Mouse (Mus musculus) MEL (cell line): ENCODE data around the gene Hist1h2be. TPM values are rescaled to one million over a fixed set of nuclear protein-coding genes. Genes with fewer than 3 reads are reported as not detected.
A peak's percentile ranks its signal among the peaks of the same experiment; 100 is the strongest.

Experiments
- DNase-seq: peaks from one replicate; pipeline ENCODE4 v3.0.0; 2011; ENCODE audit warnings: low read depth, low spot score
- H3K27ac ChIP-seq: 2 replicates; pipeline ENCODE4 v1.5.1; 2012; ENCODE audit warnings: low read depth, mild to moderate bottlenecking, control low read depth, low read length, moderate library complexity; ENCODE audit not compliant: control insufficient read depth
- H3K27me3 ChIP-seq, 2 experiments: fragments of 150-350 bp in 1 of 2; sonication (generic) in 1 of 2; 2 replicates each; pipeline ENCODE4 v1.6.1; 2012; ENCODE audit warnings: low read length in 2 of 2, mild to moderate bottlenecking in 2 of 2, improper control_type of control experiment in 1 of 2, moderate library complexity in 1 of 2; ENCODE audit not compliant: insufficient read depth in 2 of 2, control insufficient read depth in 1 of 2
- H3K36me3 ChIP-seq, 2 experiments: 2 replicates each; pipeline ENCODE4 v1.6.1; 2012 to 2014; ENCODE audit warnings: low read length in 2 of 2, improper control_type of control experiment in 1 of 2, inconsistent platforms in 1 of 2, mild to moderate bottlenecking in 1 of 2; ENCODE audit not compliant: insufficient read depth in 2 of 2, control insufficient read depth in 1 of 2
- H3K4me1 ChIP-seq, 2 experiments: fragments of 150-350 bp in 1 of 2; sonication (generic) in 1 of 2; 2 replicates each; pipeline ENCODE4 v1.6.1; 2012; ENCODE audit warnings: low read length in 2 of 2, improper control_type of control experiment in 1 of 2, mild to moderate bottlenecking in 1 of 2; ENCODE audit not compliant: insufficient read depth in 2 of 2, control insufficient read depth in 1 of 2
- H3K4me3 ChIP-seq, 2 experiments: fragments of 150-350 bp in 1 of 2; sonication (generic) in 1 of 2; 2 replicates each; pipeline ENCODE4 v1.5.1; 2012; ENCODE audit warnings: low read depth in 2 of 2, low read length in 2 of 2, mild to moderate bottlenecking in 2 of 2, moderate library complexity in 2 of 2, control low read depth in 1 of 2, improper control_type of control experiment in 1 of 2; ENCODE audit not compliant: control insufficient read depth in 1 of 2, insufficient read depth in 1 of 2
- H3K79me2 ChIP-seq: 2 replicates; pipeline ENCODE4 v1.6.1; 2012; ENCODE audit warnings: mild to moderate bottlenecking, low read length, moderate library complexity; ENCODE audit not compliant: control insufficient read depth, poor library complexity, insufficient read depth
- H3K9ac ChIP-seq: 2 replicates; pipeline ENCODE4 v1.6.1; 2012; ENCODE audit warnings: low read depth, mild to moderate bottlenecking, control low read depth, low read length, moderate library complexity; ENCODE audit not compliant: control insufficient read depth, poor library complexity, severe bottlenecking
- H3K9me3 ChIP-seq: fragments of 150-350 bp; sonication (generic); replicated peaks from 2 replicates; pipeline ENCODE4 v1.6.1; 2012; ENCODE audit warnings: mild to moderate bottlenecking, low read length, improper control_type of control experiment, moderate library complexity; ENCODE audit not compliant: insufficient read depth
- CHD1 ChIP-seq: IDR thresholded peaks from 2 replicates; pipeline ENCODE4 v1.6.1; 2012; ENCODE audit warnings: low read depth, mild to moderate bottlenecking, inconsistent platforms, low read length, improper control_type of control experiment
- CTCF ChIP-seq, 3 experiments: IDR thresholded peaks in 2 of 3; conservative IDR thresholded peaks in 1 of 3; 2 replicates each; pipeline ENCODE4 v1.5.1; 2011 to 2012; ENCODE audit warnings: low read length in 3 of 3, low read depth in 2 of 3, mild to moderate bottlenecking in 2 of 3, improper control_type of control experiment in 1 of 3, inconsistent platforms in 1 of 3, mixed read lengths in 1 of 3, moderate library complexity in 1 of 3; ENCODE audit not compliant: control insufficient read depth in 1 of 3, insufficient read depth in 1 of 3, poor library complexity in 1 of 3, severe bottlenecking in 1 of 3
- EP300 ChIP-seq, 2 experiments: IDR thresholded peaks; 2 replicates each; pipeline ENCODE4 v1.6.1; 2011; ENCODE audit warnings: improper control_type of control experiment in 2 of 2, low read length in 2 of 2, low read depth in 1 of 2, mild to moderate bottlenecking in 1 of 2
- ETS1 ChIP-seq: IDR thresholded peaks from 2 replicates; pipeline ENCODE4 v1.6.1; 2012; ENCODE audit warnings: low read depth, mild to moderate bottlenecking, inconsistent platforms, low read length, improper control_type of control experiment, moderate library complexity
- GABPA ChIP-seq: IDR thresholded peaks from 2 replicates; pipeline ENCODE4 v1.6.1; 2012; ENCODE audit warnings: low read depth, mild to moderate bottlenecking, inconsistent platforms, low read length, improper control_type of control experiment, moderate library complexity
- HCFC1 ChIP-seq: IDR thresholded peaks from 2 replicates; pipeline ENCODE4 v1.6.1; 2012; ENCODE audit warnings: low read depth, mild to moderate bottlenecking, inconsistent platforms, low read length, improper control_type of control experiment, moderate library complexity
- MAZ ChIP-seq: IDR thresholded peaks from 2 replicates; pipeline ENCODE4 v1.6.1; 2012; ENCODE audit warnings: low read depth, mild to moderate bottlenecking, inconsistent platforms, low read length, improper control_type of control experiment
- MXI1 ChIP-seq: IDR thresholded peaks from 2 replicates; pipeline ENCODE4 v1.6.1; 2011; ENCODE audit warnings: mild to moderate bottlenecking, low read depth, low read length, improper control_type of control experiment
- POLR2AphosphoS5 ChIP-seq: IDR thresholded peaks from 2 replicates; pipeline ENCODE4 v1.6.1; 2012; ENCODE audit warnings: low read depth, borderline replicate concordance, mild to moderate bottlenecking, inconsistent platforms, low read length, moderate library complexity, mixed read lengths
- RAD21 ChIP-seq: IDR thresholded peaks from 2 replicates; pipeline ENCODE4 v1.6.1; 2011; ENCODE audit warnings: mild to moderate bottlenecking, low read depth, low read length, improper control_type of control experiment
- SMC3 ChIP-seq: IDR thresholded peaks from 2 replicates; pipeline ENCODE4 v1.6.1; 2011; ENCODE audit warnings: low read depth, low read length, improper control_type of control experiment
- TAL1 ChIP-seq: IDR thresholded peaks from 2 replicates; pipeline ENCODE4 v1.6.1; 2012; ENCODE audit warnings: mild to moderate bottlenecking, inconsistent platforms, low read length, moderate library complexity, mixed read lengths
- TBP ChIP-seq: IDR thresholded peaks from 2 replicates; pipeline ENCODE4 v1.8.0; 2011; ENCODE audit warnings: low read depth, low read length, improper control_type of control experiment
- ZC3H11A ChIP-seq: IDR thresholded peaks from 2 replicates; pipeline ENCODE4 v1.6.1; 2012; ENCODE audit warnings: low read depth, mild to moderate bottlenecking, inconsistent platforms, low read length, improper control_type of control experiment
- ZKSCAN1 ChIP-seq: IDR thresholded peaks from 2 replicates; pipeline ENCODE4 v1.6.1; 2012; ENCODE audit warnings: low read depth, mild to moderate bottlenecking, inconsistent platforms, low read length, improper control_type of control experiment, moderate library complexity
- polyA plus RNA-seq, 2 experiments: library from polyadenylated mRNA; stranded (reverse) in 1 of 2; unstranded in 1 of 2; fragments of >175 nt in 1 of 2; fragments of >200 nt in 1 of 2; gene quantifications; 2 replicates each; pipeline versions ENCODE4 v1.2.1 to v1.2.4; 2012; ENCODE audit warnings: low replicate concordance in 2 of 2, low read depth in 1 of 2; ENCODE audit not compliant: insufficient read length in 2 of 2, insufficient read depth in 1 of 2, missing spikeins in 1 of 2
- total RNA-seq: library from RNA; depleted of rRNA; stranded (reverse); fragments of 300-350 nt; gene quantifications from 2 replicates; pipeline ENCODE4 v1.2.3, GENCODE M21; 2012

Hist1h2be gene
- total and polyA plus RNA-seq, 3 experiments, result 0.49 to 237 TPM; not detected in 1

GRCm38 (mm10) chr13:23659636-23660366, 38.9 kb upstream of the Hist1h2be start:
- H3K36me3 ChIP-seq, result no peaks in the 10 kb centered on the region
- H3K9ac ChIP-seq, result no peak overlapping the region
- no peak overlapping the region for H3K4me3 ChIP-seq
- H3K9me3 ChIP-seq, result no peaks in the 10 kb centered on the region
- no peak for DNase-seq
- H3K4me1 ChIP-seq, result no peaks in the 10 kb centered on the region
- no peak overlapping the region for H3K27ac ChIP-seq
- H3K27me3 ChIP-seq, result peaks cover 4 to 5% of the 10 kb centered on the region in 2 experiments
- H3K79me2 ChIP-seq, result no peaks in the 10 kb centered on the region
- TF ChIP-seq MAZ, result no peak
- TF ChIP-seq HCFC1, result no peak
- TF ChIP-seq POLR2AphosphoS5, result no peak
- no peak for TF ChIP-seq MXI1
- TF ChIP-seq ETS1, result no peak
- TF ChIP-seq ZKSCAN1, result no peak
- no peak for TF ChIP-seq TAL1
- TF ChIP-seq GABPA, result no peak
- TF ChIP-seq EP300 (IDR thresholded peaks at IDR 0.05; ENCODE audit: low read depth in 1 of 2, low read length in 2 of 2), result no peak

- Histone ChIP-seq H3K4me3 (no peak overlapping the region), H3K4me1 (no peaks in the 10 kb centered on the region), H3K36me3 (no peaks in the 10 kb centered on the region), H3K27ac (no peak overlapping the region), H3K9me3 (no peaks in the 10 kb centered on the region), H3K27me3 (peaks cover 2 to 3% of the 10 kb centered on the region in 2 experiments; a peak in 1 of 4 replicates), H3K9ac (no peak overlapping the region), H3K79me2 (no peaks in the 10 kb centered on the region)
- DNase-seq, result peak; percentile 62
- TF ChIP-seq TBP (no peak), CTCF (IDR thresholded peaks at IDR 0.05 in 2 of 3, conservative IDR thresholded peaks at IDR 0.05 in 1 of 3; ENCODE audit: control insufficient read depth in 1 of 3, insufficient read depth in 1 of 3, low read depth in 2 of 3, low read length in 3 of 3, poor library complexity in 1 of 3, severe bottlenecking in 1 of 3) (peak; percentile 23 to 67 (median 44); a peak in 4 of 6 replicates), POLR2AphosphoS5 (no peak), ZC3H11A (peak; percentile 28; the same call in 1 of the 2 replicates), CHD1 (no peak), SMC3 (peak; percentile 57), TAL1 (no peak), RAD21 (peak; percentile 75), MAZ (no peak)
Measured at GRCm38 (mm10) chr13:23630653-23631052, 9.7 kb upstream of the Hist1h2be start.
